Mouse (Mus musculus): ENCODE results near the gene C2.

Gene C2

GRCm38 (mm10) chr17:34897373-34898159, 499 bp downstream of the C2 start:
- Histone ChIP-seq H3K27me3 (ENCODE audit: control insufficient read depth, insufficient read depth, low read length, poor library complexity, severe bottlenecking) (no peaks in the 10 kb centered on the region), H3K36me3 (ENCODE audit: control insufficient read depth, insufficient read depth, low read length, poor library complexity, severe bottlenecking) (0 out of 2 replicates have a peak, but pooled peaks cover 1% of the 10 kb centered on the region)
- DNase-seq (ENCODE audit: low read depth, low spot score), result peak; percentile 20

- no peaks in the 10 kb centered on the region for H3K36me3 ChIP-seq (ENCODE audit: control insufficient read depth, insufficient read depth, low read length, poor library complexity, severe bottlenecking)
- no peak for DNase-seq (ENCODE audit: low read depth, low spot score)
- H3K27me3 ChIP-seq (ENCODE audit: control insufficient read depth, insufficient read depth, low read length, poor library complexity, severe bottlenecking), result no peaks in the 10 kb centered on the region
Observed at GRCm38 (mm10) chr17:34896366-34896765, 1.7 kb downstream of the C2 start.

DNA sequence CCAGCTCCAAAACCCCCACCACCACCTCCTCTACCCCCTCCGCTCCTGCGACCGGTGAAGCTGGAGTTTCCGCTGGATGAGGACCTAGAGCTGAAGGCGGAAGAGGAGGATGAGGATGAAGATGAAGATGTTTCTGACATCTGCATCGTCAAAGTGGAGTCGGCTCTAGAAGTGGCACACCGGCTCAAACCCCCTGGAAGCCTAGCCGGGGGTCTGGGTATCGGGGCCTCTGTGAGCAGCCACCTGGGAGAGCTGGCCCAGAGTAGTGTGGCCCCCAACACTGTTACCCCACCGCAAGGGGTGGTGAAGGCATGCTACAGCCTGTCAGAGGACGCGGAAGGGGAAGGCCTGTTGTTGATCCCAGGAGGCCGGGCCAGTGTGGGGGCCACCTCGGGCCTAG, 2.3 kb downstream of the C2 start:
- Histone ChIP-seq H3K27me3 (ENCODE audit: control insufficient read depth, insufficient read depth, low read length, poor library complexity, severe bottlenecking) (no peaks in the 10 kb centered on the region), H3K36me3 (ENCODE audit: control insufficient read depth, insufficient read depth, low read length, poor library complexity, severe bottlenecking) (no peaks in the 10 kb centered on the region)
- DNase-seq (ENCODE audit: low read depth, low spot score), result no peak

GRCm38 (mm10) chr17:34894801-34895530, 3.1 kb downstream of the C2 start:
- peak; percentile 21 for DNase-seq (ENCODE audit: low read depth, low spot score)
- Histone ChIP-seq H3K27me3 (ENCODE audit: control insufficient read depth, insufficient read depth, low read length, poor library complexity, severe bottlenecking) (no peaks in the 10 kb centered on the region), H3K36me3 (ENCODE audit: control insufficient read depth, insufficient read depth, low read length, poor library complexity, severe bottlenecking) (no peaks in the 10 kb centered on the region)

DNA sequence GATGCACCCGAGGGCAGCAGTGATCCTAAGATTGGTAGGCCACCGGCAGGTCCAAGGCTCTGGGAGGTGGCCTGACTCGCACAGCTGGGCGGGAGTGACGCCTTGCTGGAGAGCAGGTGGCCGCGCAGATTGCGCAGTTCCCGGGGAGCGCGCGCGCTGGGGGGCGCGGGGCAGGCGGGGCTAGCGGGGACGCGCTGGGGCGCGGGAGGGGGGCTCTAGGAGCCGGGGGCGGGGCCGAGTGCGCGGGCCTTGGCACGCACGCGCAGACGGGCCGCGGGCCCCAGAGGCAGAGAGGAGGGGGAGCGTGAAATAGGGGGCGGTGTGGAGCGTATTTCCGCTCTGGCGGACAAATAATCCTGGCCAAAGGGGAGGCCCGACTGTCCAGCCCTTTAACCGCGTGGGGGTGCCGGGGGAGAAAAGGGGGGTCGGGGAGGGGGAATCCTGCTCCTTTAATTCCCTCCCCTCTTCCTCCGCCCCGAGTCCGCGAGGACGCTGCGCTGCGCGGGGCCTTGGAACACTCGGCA, 3.9 kb downstream of the C2 start:
- Histone ChIP-seq H3K36me3 (ENCODE audit: control insufficient read depth, insufficient read depth, low read length, poor library complexity, severe bottlenecking) (no peaks in the 10 kb centered on the region), H3K27me3 (ENCODE audit: control insufficient read depth, insufficient read depth, low read length, poor library complexity, severe bottlenecking) (no peaks in the 10 kb centered on the region)
- peak; percentile 94 for DNase-seq (ENCODE audit: low read depth, low spot score)

GRCm38 (mm10) chr17:34893072-34893824, 4.8 kb downstream of the C2 start:
- DNase-seq (ENCODE audit: low read depth, low spot score), result no peak
- Histone ChIP-seq H3K27me3 (ENCODE audit: control insufficient read depth, insufficient read depth, low read length, poor library complexity, severe bottlenecking) (no peaks in the 10 kb centered on the region), H3K36me3 (ENCODE audit: control insufficient read depth, insufficient read depth, low read length, poor library complexity, severe bottlenecking) (no peaks in the 10 kb centered on the region)

DNA sequence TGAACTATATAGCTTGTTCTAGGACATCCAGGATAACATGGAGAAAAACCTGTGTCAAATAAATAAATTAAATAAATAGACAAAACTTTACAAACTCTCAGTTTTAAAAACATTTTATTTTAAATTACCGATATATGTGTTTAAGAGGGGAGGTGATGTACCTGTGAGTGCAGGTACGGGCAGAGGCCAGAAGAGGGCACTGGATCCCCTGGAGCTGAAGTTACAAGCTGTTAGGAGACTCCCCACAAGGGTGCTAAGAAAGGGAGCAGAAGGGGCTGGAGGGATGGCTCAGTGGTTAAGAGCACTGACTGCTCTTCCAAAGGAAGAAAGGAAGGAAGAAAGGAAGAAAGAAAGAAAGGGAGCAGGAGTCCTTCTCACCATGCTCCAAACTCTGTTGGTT, 6.7 kb downstream of the C2 start:
- DNase-seq (ENCODE audit: low read depth, low spot score), result peak; percentile 39
- Histone ChIP-seq H3K27me3 (ENCODE audit: control insufficient read depth, insufficient read depth, low read length, poor library complexity, severe bottlenecking) (no peaks in the 10 kb centered on the region), H3K36me3 (ENCODE audit: control insufficient read depth, insufficient read depth, low read length, poor library complexity, severe bottlenecking) (no peaks in the 10 kb centered on the region)

DNA sequence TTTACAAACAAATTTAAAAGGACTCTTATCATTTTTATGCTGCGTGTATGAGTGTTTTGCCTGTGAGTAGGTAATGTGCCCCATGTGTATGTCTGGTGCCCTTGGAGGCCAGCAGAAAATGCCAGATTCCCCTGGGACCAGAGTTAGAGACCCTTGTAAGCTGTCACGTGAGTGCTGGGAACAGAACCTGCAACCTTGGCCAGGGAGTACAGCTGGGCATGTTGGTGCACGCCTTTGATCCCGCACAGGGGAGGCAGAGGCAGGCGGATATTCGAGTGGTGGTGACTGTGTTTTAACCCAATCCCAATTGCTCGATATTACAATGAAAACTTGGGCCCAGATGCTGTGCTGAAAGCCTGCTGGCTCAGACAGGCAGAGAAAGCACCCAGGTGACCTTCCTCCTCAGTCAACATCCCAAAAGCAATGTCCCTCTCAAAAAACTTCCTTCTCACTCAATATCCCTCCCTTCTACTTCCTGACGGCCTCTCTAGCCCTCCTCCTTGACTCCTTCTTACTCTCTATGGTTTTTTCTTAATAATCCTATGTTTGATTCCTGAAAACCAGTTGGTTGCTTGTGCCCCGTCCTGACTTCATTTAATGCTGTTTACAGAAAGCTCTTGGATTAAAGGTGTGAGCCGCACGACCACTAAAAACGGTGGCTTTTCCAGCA, 7.9 kb downstream of the C2 start:
- no peak for DNase-seq (ENCODE audit: low read depth, low spot score)
- Histone ChIP-seq H3K36me3 (ENCODE audit: control insufficient read depth, insufficient read depth, low read length, poor library complexity, severe bottlenecking) (no peaks in the 10 kb centered on the region), H3K27me3 (ENCODE audit: control insufficient read depth, insufficient read depth, low read length, poor library complexity, severe bottlenecking) (no peaks in the 10 kb centered on the region)

- no peak for DNase-seq (ENCODE audit: low read depth, low spot score)
- Histone ChIP-seq H3K27me3 (ENCODE audit: control insufficient read depth, insufficient read depth, low read length, poor library complexity, severe bottlenecking) (no peaks in the 10 kb centered on the region), H3K36me3 (ENCODE audit: control insufficient read depth, insufficient read depth, low read length, poor library complexity, severe bottlenecking) (no peaks in the 10 kb centered on the region)
Observed at GRCm38 (mm10) chr17:34887942-34888341, 10.1 kb downstream of the C2 start.

DNA sequence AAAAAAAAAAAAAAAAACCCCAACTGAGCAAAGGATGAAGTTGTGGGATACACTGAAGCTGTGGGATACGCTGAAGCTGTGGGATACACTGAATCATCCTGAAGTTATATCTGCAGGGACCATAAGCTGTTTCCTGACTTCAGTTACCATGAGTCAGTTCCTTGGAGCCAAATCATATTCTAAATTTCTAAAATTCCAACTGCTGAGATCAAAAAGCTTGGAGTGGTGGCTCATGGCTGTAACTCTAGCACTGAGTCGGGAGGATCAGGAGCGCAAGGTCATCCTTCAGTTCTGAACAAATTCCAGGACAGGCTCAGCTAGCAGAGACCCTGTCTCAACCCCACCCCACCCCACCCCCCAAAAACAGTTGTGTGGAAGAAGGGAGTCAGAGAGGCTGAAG, 12.4 kb downstream of the C2 start:
- Histone ChIP-seq H3K36me3 (ENCODE audit: control insufficient read depth, insufficient read depth, low read length, poor library complexity, severe bottlenecking) (no peaks in the 10 kb centered on the region), H3K27me3 (ENCODE audit: control insufficient read depth, insufficient read depth, low read length, poor library complexity, severe bottlenecking) (no peaks in the 10 kb centered on the region)
- DNase-seq (ENCODE audit: low read depth, low spot score), result no peak

- DNase-seq (ENCODE audit: low read depth, low spot score), result no peak
- H3K36me3 ChIP-seq (ENCODE audit: control insufficient read depth, insufficient read depth, low read length, poor library complexity, severe bottlenecking), result no peaks in the 10 kb centered on the region
- no peaks in the 10 kb centered on the region for H3K27me3 ChIP-seq (ENCODE audit: control insufficient read depth, insufficient read depth, low read length, poor library complexity, severe bottlenecking)
Observed at GRCm38 (mm10) chr17:34884704-34885103, 13.4 kb downstream of the C2 start.

- no peak for DNase-seq (ENCODE audit: low read depth, low spot score)
- no peaks in the 10 kb centered on the region for H3K36me3 ChIP-seq (ENCODE audit: control insufficient read depth, insufficient read depth, low read length, poor library complexity, severe bottlenecking)
- no peaks in the 10 kb centered on the region for H3K27me3 ChIP-seq (ENCODE audit: control insufficient read depth, insufficient read depth, low read length, poor library complexity, severe bottlenecking)
Observed at GRCm38 (mm10) chr17:34883332-34883731, 14.7 kb downstream of the C2 start.

- no peaks in the 10 kb centered on the region for H3K36me3 ChIP-seq (ENCODE audit: control insufficient read depth, insufficient read depth, low read length, poor library complexity, severe bottlenecking)
- no peaks in the 10 kb centered on the region for H3K27me3 ChIP-seq (ENCODE audit: control insufficient read depth, insufficient read depth, low read length, poor library complexity, severe bottlenecking)
- DNase-seq (ENCODE audit: low read depth, low spot score), result no peak
Observed at GRCm38 (mm10) chr17:34881683-34882310, 16.3 kb downstream of the C2 start, which contains the start of gene Gm20547. Gene Gm20547, minus strand, starts transcription at chr17:34882042.

- no peak for DNase-seq (ENCODE audit: low read depth, low spot score)
- H3K36me3 ChIP-seq (ENCODE audit: control insufficient read depth, insufficient read depth, low read length, poor library complexity, severe bottlenecking), result no peaks in the 10 kb centered on the region
- no peaks in the 10 kb centered on the region for H3K27me3 ChIP-seq (ENCODE audit: control insufficient read depth, insufficient read depth, low read length, poor library complexity, severe bottlenecking)
Observed at GRCm38 (mm10) chr17:34881166-34881565, 16.9 kb downstream of the C2 start.
